Mouse (Mus musculus) adrenal gland, adult 18-20 months (tissue): ENCODE measurements at regions not wholly inside any gene's neighbourhood (a gene's known extent, or its start where the extent isn't known, plus 50 kb on each side); places are given as distances from the start of the nearest gene placed in this dataset.
A peak's percentile ranks its signal among the peaks of the same experiment; 100 is the strongest.

Source experiments
- DNase-seq, 2 experiments: peaks; one replicate each; pipeline ENCODE4 v3.0.0; 2021 to 2022; ENCODE audit warnings: low spot score in 2 of 2

GRCm38 (mm10) chr9:67610696-67611095 is 51.2 kb upstream of the Tln2 start:
- DNase-seq, result no peak

GRCm38 (mm10) chr9:67611676-67612075 is 52.2 kb upstream of the Tln2 start:
- no peak for DNase-seq

GRCm38 (mm10) chr9:67612101-67612500 is 52.6 kb upstream of the Tln2 start:
- DNase-seq, result no peak

GRCm38 (mm10) chr9:67614068-67614727 is 54.7 kb upstream of the Tln2 start:
- no peak for DNase-seq

- no peak for DNase-seq
Measured at GRCm38 (mm10) chr9:67616207-67616606, 56.7 kb upstream of the Tln2 start.

GRCm38 (mm10) chr9:67617341-67618217 is 58.1 kb upstream of the Tln2 start:
- no peak for DNase-seq

GRCm38 (mm10) chr9:67620945-67621344 is 61.4 kb upstream of the Tln2 start:
- DNase-seq, result no peak

GRCm38 (mm10) chr9:67627196-67627595 is 67.7 kb upstream of the Tln2 start:
- DNase-seq, result no peak

GRCm38 (mm10) chr9:67629624-67630023 is 70.1 kb upstream of the Tln2 start:
- DNase-seq, result no peak

- DNase-seq, result no peak
Measured at GRCm38 (mm10) chr9:67630173-67630572, 70.7 kb upstream of the Tln2 start.

- DNase-seq, result no peak
Measured at GRCm38 (mm10) chr9:67631741-67632243, 72.3 kb upstream of the Tln2 start.

- DNase-seq, result no peak
Measured at GRCm38 (mm10) chr9:67632521-67633025, 73.1 kb upstream of the Tln2 start.

- DNase-seq, result peak; percentile 32 to 35
Measured at GRCm38 (mm10) chr9:67633026-67633741, 73.7 kb upstream of the Tln2 start.

GRCm38 (mm10) chr9:67633761-67634441 is 74.4 kb upstream of the Tln2 start:
- peak; percentile 65 to 76 for DNase-seq

- no peak for DNase-seq
Measured at GRCm38 (mm10) chr9:67646820-67647219, 87.3 kb upstream of the Tln2 start.

- DNase-seq, result no peak
Measured at GRCm38 (mm10) chr9:67664773-67665172, 94.5 kb upstream of the C2cd4b start.

GRCm38 (mm10) chr9:67670261-67671020 is 88.8 kb upstream of the C2cd4b start:
- no peak for DNase-seq

GRCm38 (mm10) chr9:67676906-67677305 is 82.3 kb upstream of the C2cd4b start:
- DNase-seq, result no peak

- DNase-seq, result peak; percentile 57 to 71
Measured at GRCm38 (mm10) chr9:67683367-67683766, 75.9 kb upstream of the C2cd4b start.

- DNase-seq, result no peak
Measured at GRCm38 (mm10) chr9:67692396-67692795, 66.8 kb upstream of the C2cd4b start.
